Mouse (Mus musculus): ENCODE measurements at regions not wholly inside any gene's neighbourhood (a gene's known extent, or its start where the extent isn't known, plus 50 kb on each side); places are given as distances from the start of the nearest gene placed in this dataset.

GRCm38 (mm10) chr14:17522696-17523095 lies 137.4 kb upstream of the Thrb start:
- no peak for TF ChIP-seq CTCF (IDR thresholded peaks at IDR 0.05; ENCODE audit: insufficient read depth, low read depth, low read length)
- no peak for TF ChIP-seq POLR2A (IDR thresholded peaks at IDR 0.05; ENCODE audit: insufficient read depth, low read depth, low read length)
